Mouse (Mus musculus) lung, postnatal 4 days (tissue): Measurements from ENCODE around the gene Arhgef17.

ENCODE experiments used
- DNase-seq, 2 experiments: peaks; one replicate each; pipeline ENCODE4 v3.0.0; 2021

Arhgef17 gene

DNA sequence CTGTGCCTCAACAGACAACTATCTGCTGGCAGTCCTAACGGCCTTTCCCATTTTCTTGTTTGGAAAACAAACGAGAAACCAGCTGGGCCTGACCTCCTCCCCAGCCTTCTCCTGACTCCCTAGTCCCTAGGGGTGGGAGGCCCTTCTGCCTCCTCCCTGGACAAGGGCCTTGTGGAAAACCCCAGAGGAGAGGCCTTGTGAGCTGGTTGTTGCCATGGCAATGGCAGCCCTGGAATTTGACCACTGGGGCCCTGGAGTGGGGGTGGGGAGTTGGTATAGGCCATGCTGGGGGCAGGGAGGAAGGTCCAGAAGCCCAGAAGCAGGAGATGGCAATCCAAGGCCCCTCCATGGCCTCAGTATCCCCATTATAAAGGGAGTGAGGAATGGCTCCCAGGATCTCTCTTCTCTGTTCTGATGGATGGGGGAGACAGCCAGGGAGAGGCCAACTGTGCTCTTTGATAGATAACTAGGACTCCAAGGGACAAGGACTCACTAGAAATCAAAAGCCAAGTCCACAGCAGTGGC, 20.6 kb downstream of the Arhgef17 start:
- DNase-seq = peak; percentile 55 to 82

DNA sequence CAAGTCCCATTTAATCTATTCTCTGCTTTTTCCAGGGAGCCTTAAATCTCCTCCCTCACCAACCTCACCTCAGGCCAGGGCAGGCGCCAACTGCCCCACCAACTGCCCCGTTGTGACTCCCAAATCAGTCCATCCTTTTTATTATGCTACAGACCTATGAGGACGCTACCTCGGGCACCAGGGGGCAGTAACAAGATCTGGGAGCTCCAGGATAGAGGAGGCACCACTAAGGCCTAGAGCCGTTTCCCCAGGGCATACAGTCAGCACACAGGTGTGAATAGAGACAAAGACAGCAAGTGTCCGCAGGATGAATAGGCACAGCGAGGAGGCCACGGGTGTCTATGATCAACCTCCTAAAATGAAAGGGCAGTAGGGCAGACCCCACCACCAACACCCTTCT, 23.3 kb downstream of the Arhgef17 start:
- peak; percentile 57 to 64 for DNase-seq

DNA sequence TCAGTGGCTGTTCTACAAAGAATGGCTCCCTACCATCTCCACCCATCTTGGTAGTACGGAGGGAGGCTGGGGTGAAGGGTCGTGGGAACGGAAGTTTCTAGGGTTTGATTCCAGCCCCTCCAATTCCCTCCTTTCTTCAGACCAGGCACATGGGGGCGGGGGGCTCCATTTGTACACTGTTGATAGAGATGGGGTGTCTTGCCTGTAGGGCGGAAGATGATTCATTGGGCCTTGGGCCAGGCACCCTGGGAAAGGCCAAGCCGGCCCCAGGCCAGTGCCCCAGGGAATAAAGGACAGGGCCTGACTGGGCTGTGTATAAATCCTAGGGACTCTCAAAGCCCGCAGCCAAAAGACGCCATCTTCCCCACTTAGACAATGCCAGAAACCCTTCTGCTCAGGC, 23.8 kb downstream of the Arhgef17 start:
- peak; percentile 54 to 84 for DNase-seq

DNA sequence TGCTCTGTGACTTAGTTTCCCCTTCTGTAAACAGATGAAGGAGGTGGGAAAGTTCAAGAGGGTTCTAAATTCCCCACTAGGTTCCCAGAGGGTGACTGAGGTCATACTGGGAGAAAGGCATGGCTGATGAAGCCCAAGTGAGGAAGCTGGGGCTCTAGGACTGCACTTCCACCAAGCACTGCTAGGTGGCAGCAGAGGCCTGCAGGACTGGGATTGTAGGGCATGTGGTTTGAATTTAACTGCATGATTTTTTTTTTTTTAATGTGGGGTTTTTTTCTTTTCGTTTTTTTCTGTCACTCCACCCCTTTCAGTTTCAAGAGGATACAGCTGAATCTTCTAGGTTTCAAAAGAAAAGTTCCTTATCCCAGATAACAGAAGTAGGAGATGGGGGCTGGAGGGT, 24.7 kb downstream of the Arhgef17 start:
- peak; percentile 85 to 88 for DNase-seq

DNA sequence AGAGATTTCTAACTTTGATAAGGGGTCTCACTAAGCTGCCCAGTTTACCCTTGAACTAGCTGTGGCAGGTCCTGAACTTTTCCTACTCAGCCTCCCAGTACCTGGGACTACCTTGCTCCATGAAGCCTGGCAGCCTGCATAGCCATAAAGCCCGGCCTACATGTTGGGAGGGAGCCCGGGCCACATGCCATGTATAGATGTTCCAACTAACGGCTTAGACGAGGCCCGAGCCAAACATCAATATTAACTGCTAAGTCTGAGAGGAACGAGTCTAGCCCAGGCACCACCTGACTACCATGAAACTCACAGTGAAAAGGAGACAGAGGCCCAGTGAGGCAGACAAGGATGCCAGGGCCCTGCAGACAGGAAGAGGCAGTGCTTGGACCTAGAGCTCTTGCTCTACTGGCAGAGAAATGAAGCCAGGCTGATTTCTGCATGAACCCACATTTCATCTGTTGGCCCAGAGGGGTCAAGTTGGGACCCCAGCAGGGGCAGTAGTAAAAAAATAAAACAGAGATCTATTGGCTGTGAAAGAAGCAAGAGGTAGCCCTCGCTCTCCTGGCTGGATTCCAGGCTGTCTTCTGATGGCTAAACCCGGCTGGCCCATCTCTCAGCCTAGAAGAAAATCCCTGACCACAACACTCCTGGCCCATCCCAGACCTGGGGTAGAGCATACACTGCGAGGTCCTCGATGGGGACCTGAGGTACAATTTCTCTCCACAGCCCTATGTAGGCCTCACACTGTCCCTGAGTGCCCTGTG, 25.7 kb downstream of the Arhgef17 start:
- peak in 1 of 2 experiments; percentile 55 for DNase-seq

DNA sequence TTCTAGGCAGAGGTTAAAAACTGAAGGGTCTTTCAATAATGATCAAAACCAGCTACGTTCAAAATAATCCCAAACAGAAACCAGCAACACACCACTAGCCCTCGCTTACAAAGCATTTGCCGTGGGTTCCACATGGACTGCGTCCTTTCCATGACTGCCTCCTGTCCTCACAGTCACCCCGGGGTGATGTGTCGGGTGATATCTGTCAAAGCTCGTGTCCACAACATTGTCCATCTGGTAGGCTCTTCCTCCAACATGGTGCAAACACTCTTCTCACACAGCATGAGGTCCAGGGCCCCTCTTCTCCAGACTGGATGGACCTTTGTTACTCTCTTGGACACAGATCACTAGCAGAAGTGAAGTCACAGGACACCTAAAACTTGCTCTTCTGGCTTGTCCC, 26.9 kb downstream of the Arhgef17 start:
- peak; percentile 61 to 83 for DNase-seq

DNA sequence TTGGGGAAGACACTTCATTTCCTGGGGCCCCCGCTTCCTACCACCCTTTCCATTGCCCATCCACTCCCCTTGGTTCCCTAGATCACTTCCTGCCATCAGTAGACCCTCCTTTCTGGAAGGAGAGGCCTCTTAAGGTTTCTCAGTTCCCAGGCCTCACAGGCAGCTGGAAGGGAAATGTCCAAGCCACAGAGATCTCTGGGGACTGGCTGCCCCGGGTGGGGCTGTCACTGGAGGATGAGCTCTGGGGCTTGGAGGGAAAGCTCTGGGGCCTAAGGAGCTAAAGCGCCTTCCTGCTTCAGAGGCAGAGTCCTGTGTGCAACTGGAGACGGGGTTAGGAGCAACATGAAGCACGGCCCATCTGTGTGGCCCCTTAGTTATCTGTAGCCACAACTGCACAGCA, 27.3 kb downstream of the Arhgef17 start:
- peak in 1 of 2 experiments; percentile 55 for DNase-seq

DNA sequence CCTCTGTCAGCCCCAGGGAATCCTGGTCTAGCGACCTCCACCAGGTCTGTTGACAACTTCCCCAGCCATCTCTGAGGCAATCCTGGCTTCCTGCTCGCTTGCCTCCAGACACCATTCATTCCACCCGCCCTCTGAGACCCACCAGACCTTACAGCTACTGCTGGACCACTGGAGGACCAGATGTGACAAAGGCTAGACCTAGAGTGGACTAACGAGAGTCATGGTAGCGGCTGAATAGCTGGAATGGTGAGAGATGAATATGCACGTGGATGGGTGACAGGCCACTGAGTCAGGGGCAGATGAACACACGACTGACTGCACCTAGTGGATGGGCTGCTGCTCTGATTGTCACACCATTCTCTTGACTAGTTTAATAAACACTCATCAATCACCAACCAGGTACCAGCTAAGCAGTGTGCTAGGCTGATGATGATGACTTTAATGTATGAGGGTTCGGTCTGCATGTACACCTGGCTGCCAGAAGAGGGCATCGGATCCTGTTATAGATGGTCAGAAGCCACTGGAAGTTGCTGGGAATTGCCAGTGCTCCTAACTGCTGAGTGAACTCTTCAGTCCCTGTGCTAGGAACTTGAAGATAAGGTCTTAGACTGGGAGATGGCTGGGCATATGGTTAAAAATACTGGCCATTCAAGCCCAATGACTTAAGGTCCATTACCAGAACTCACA, 29.3 kb downstream of the Arhgef17 start:
- DNase-seq = no peak

DNA sequence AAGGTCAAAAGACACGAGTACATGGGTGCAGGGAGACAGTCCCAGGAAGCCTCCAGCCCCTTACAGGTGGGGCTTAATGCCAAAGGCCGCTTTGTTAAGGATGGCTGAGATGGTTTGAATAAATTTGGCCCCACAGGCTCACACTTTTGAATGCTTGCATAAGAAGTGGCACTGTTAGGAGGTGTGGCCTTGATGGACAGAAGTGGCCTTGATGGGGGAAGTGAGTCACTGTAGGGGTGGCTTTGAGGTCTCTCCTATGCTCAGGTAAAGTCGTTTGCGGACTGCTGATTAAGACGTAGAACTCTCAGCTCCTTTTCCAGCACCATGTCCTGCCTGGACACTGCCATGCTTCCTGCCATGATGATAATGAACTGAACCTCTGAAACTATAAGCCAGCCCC, 34.1 kb downstream of the Arhgef17 start:
- no peak for DNase-seq

DNA sequence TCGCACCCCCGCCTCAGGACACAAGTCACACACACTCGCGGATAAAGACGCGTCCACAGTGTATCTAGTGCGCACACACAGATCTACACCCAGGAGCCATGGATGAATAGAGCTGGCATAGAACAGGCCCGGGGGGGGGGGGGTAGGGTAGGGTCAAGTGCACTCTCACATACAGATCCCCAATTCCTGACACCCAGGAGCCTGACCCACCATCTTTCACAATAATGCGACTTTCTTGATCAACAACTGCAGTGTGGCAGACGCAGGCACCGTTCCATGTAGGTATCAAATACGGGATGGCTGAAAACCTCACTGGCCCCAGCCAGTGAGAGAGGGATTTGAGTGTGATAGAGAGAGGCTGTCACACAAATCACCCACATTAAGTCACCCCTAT, 37.1 kb downstream of the Arhgef17 start:
- DNase-seq = no peak

DNA sequence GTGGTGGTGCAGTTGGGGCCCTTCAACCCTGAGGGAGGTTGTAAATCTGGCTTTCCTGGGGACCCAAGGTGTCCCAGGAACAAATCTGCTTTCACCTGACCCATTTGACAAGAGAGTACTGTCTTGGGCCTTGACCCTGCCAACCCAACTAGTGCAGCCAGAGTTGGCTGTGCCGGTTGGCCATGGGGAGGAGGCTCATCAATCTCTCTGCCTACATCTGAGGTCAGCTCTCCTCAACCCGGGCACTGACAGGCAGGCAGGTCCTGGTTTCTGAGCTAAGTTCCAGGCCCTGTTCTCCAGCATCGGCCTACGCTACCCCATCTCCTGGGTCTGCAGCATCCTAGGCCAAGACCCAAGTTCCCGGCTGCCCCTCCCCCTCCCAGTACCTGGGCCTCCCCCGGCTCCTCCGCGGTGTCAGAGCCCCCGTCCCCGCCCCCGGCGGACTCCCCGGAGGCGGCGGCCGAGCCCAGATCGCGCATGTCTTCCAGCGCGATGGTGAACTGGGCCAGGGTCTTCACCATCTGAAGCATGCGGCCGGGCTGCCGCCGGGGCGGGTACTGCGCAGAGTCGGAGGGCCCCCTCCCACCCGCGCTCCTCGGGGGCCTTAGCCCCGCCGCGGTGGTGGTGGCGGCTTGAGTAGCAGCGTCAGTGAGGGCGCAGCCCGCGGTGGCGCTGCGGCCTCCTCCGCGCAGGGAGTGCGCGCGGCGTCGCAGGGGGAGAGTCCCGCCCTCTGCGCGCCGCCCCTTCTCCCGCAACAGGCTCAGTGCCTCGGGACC, 37.7 kb downstream of the Arhgef17 start:
- DNase-seq = peak in 1 of 2 experiments; percentile 55

DNA sequence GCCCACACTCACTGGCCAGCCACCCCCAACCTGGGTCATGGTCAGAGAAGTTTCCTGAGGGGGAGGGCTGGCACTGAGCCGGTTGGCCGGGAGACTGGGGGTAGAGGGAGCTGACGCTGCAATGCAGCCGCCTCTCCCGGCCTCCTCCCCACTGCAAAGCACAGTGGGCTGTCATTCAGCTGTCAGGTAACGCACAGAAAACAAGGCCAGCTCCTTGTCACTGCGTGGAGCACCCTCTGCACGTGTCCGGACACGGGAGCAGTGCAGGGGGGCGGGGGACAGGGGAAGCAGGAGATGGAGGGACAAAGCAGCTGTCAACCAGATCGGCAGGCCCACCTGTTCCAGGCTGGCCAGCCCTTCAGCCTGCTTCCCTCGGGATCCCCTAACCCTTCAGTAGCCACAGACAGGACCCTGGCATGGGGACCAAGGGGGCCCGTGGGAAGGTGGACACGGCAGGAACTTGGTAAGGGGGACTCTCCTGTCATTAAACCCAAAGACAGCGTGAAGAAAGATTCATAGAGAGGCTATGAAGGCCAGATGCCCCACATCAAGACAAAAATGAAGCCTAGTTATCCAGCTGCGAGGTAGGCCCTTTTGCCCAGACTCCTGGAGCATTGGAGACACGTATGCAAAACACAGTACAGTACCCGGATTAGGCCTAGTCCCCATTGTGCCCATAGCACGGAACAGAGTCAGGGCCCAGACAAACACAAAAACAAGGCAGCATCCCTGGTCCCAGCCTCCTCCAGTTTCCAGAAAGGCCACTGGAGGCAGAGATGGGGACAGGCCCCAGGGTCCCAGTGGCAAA, 38.5 kb downstream of the Arhgef17 start:
- peak; percentile 33 to 67 for DNase-seq

DNA sequence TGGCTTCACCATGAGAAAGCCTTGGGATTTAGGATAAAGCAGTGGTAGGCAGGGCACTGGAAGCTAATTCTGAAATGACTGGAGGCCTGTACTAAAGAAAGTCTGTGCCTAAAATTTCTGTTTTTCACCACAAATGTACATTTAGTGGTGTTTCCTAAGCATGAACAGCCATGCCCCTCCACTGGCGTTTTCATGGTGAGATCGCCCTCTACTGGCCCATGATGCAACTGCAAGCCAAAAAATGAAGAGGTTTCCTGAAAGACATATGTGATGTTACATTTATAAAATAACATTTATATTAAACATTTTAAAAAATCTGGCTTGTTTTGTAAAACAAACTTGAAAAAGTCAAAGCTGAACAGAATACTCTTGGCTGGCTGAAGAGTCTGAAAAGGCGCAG, 45.4 kb downstream of the Arhgef17 start:
- peak in 1 of 2 experiments; percentile 77 for DNase-seq

DNA sequence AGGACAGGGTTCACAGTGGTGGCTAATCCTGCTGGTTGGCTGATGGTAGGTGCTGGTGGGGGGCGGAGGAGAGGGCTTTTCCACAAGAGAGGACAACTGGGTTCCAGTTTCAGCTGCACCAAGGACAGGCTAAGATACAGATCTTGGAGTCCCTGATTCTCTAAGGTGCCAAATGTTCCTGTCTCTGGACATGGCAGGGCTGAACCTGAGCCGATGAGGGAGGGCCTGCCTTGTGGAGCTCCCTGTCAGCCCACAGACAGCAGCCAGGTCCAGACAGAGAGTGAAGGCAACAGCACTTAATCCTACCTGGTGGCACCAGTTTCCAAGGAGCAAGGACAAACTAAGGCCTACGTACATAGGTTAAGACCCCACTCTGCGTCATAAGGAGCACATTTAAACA, 47.4 kb downstream of the Arhgef17 start:
- no peak for DNase-seq

DNA sequence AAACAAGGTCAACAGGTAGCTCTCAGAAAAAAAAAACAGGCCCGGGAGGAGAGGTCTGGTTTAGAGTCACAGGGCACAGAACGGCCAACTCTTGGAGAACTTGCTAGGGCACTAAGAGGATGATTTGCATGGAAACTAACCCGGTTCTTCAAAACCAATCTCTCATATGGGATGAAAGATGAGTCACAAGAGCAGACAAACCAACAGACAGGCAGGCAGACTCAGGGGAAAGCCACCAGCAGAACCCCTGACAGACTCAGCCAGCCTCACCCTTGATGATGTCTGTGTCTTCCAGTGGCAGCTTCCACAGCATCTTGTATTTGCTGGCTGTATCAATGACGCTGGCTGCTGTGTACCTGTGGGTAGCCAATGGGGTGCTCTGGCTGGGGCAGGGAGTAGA, 50.0 kb downstream of the Arhgef17 start:
- DNase-seq = no peak

DNA sequence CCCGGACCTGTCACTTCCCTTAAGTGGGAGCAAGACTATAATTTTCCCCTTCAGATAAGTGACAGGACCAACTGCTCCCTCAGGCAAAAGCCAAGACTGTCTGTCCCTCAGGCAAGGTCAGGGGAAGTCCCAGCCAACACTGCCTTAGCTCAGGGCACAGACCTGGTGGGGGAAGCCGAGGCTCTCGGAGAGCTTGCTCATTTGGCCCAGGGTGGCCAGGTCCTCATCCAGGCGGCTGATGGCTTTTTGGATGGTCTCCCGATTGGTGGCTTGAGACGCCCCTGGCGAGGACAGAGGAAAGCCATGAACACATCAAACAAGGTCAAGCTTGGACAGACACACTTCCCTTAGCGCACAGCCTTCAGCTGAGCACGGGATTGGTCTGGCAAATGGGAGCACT, 50.4 kb downstream of the Arhgef17 start:
- DNase-seq = no peak

DNA sequence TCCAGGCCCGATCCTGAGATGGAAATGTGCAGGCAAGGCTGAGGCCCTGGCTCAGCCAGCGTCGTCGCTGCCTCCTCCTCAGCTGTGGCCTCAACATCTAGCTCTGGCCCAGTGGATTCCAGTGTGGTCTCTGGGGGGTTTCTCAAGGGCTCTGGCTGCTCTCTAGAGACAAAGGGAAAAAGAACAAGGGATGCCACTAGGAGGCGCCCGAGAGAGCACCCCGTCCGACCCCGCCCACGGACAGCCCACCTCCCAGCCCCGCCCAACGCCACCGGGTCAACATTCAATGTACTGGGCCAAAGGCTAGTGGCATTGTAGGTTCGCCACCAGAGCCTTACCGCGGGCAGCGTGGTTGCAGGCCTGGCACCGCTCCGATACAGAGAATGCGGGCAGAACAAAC, 52.3 kb downstream of the Arhgef17 start:
- DNase-seq = peak; percentile 82 to 90

DNA sequence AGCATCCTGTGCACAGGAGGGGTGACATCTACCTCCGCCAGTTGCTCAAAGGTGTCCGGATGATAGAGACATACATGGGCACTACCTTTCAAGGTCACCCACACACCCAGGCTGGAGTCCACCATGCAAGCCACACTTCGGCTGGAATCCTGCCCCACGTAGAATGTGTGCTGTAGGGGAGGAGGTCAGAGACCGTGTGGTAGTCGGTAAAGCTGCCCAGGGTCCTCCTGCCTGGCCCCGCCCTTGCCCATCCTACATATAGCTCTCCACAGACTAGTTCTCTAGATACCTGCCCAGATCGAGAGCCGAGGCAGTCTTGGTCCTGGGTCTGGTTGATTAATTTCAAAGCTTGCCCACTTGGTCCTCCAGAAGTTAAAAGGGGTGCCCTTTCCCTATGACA, 55.1 kb downstream of the Arhgef17 start:
- no peak for DNase-seq

DNA sequence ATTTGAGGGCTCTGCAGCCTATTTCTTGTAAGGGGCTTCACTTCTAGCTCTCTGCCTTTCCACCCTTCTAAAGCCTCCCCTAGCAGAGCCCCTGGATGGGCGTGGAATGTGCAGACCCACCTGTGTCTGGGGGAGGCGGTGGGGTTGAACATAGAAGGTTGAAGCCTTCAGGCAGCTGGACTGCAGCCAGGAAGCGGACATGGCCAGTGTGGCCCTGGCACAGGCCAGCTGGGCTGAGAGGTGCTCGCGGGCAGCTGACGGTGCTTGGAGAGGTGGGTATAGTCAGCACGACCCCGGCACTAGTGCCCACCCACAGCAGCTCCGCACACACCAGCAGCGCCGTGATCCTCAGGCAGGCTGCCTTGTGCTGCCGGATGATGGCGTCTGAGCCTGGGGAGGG, 55.6 kb downstream of the Arhgef17 start:
- DNase-seq = no peak

DNA sequence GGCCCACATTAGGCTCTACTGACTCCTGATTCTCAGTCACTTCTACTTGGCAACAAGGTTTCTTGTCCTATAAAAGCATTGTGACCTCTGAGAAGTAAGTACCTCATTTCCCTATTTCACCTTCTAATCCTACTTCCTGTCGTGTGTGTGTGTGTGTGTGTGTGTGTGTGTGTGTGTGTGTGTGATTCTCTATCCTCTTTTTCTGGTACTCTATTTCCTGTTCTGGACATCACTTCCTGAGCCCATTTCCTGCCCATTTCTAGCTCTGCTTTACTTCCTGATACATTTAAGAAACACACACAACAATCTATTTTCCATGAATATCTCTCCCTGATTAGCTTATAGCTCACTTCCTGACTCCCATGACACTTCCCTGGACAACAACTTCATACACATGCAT, 56.1 kb downstream of the Arhgef17 start:
- DNase-seq = no peak

DNA sequence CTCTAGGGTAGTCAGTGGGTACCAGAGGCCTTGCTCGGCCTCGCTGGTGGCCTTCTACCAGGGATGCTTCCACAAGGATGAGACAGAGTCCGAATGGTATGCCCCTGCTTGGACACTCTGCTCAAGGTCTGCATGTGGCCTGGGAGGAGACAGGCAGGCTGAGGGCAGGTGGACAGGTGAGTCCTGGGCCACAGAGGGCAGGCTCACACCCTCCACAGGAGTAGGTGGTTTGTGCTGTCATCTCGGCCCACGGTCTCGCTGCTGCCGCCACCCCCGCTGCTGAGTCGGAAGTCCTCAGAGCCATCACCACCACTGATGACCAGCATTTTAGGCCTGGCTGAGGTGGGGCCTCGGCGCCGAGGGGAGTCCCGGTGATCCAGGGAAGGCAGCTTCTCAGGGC, 58.7 kb downstream of the Arhgef17 start:
- no peak for DNase-seq

DNA sequence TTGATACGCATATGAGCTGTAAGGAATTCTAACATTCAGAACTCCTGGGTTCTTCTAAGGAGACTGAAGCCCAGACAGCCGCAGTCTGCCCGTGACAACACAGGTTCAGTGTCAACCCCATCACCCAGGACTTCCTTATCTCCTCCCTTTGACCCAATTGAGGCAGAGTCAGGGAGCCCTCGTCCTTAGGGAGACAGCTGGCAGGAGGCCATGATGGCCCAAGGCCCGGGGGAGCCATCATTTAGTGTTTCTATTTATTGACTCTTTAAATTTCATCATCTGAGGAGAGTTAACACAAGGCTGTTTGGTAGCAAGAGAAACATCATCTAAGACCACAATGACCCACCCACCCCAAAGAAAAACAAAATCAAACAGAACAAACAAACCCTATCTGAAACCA, 60.0 kb downstream of the Arhgef17 start:
- peak; percentile 46 to 65 for DNase-seq

DNA sequence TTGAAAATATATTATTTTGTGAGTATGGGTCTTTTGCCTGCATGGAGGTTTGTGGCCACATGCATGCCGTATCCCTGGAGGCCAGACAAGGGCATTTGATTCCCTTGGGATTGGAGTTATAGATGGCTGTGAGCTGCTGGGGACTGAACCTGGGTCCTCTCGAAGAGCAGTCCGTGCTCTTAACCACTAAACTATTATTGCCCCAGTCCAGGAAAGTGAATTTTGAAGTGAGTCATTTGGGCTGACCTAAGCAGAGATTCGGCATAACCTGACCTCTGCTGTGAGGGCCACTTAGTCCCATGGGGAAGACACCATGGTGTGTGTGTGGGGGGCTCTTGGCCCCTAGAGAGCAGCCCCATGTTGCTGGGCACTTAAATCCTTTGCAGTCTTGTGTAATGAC, 60.6 kb downstream of the Arhgef17 start:
- no peak for DNase-seq
